Mouse (Mus musculus): ENCODE data around the gene Gm4756. TPM values are rescaled to one million over a fixed set of nuclear protein-coding genes. Genes with fewer than 3 reads are reported as not detected.

Gene Gm4756
- total RNA-seq (2023): not detected

GRCm38 (mm10) chr12:72649611-72650330 is at the start of gene Gm4756:
TSS of gene Gm4756 (minus strand) at chr12:72649661.

GRCm38 (mm10) chr12:72664735-72665337 is 15.4 kb upstream of the Gm4756 start, which contains the start of gene Dhrs7:
TSS of gene Dhrs7 (minus strand) at chr12:72664909.

DNA sequence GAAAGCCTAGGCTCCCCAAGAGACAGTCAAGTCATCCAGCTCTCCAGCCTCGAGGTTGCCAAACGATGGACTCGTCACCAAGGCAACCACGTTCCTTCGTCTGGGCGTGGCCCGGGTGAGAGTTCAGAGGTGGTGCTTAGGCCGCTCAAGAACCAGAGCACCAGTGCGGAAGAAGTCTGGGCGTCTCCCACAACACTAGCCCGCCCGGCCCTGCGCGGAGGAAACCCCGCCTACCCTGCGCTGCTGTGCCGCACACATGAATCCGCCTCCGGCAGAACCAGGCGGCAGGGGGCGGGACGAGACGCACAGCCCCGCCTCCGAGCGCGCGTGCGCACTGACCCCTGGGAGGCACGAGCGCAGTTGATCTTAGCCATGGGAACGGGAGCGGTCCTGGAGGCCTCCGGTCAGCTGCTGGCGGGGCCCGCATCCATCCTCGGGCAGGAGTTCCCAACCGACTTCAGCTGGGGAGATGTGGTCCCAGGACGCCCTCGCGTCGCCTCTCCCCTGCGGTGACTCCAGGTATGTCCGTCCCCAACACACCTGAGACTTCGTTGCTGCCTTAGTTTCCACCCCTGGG is 113.4 kb downstream of the Gm4756 start, which contains the start of gene Pcnx4:
Gene Pcnx4, plus strand, starts transcription at position 363 of the 577 bp plus-strand sequence.

Other genes with a start within 250 kb of the Gm4756 start
- 0.55 TPM for gene Rtn1, start 240.6 kb downstream of the Gm4756 start, total RNA-seq (2023)
- gene Lrrc9, start 207.8 kb downstream of the Gm4756 start, total RNA-seq (2023): 0.34 TPM
- gene Pcnx4, start 113.3 kb downstream of the Gm4756 start, total RNA-seq (2023): 4.9 TPM
- gene Dhrs7, start 15.2 kb upstream of the Gm4756 start, total RNA-seq (2023): 23.4 TPM
- gene Ppm1a, start 107.8 kb upstream of the Gm4756 start, total RNA-seq (2023): 132 TPM

All from CD8-positive naive resting alpha-beta T cell, adult 57 days (primary cell).